Comparison of ENCODE assay signal across 32 mouse cellular contexts in genomic region chr13:54839211-54839610, GRCm38 (mm10). TPM values are rescaled to one million over a fixed set of nuclear protein-coding genes. Genes with fewer than 3 reads are reported as not detected.
DNase-seq lines count a peak whose midpoint lies in the region; ATAC-seq and TF ChIP-seq lines count a peak whose summit lies in the region.
"Had no signal": no experiment of that assay in that cellular context is flagged by ENCODE, and none has a peak within 500 bp of the region (broad histone marks: within the 10 kb centered on the region; RNA-seq: fewer than 3 reads in every experiment).

No protein-coding gene starts in this region.

- DNase-seq in embryo, embryonic 11 days, result peak; percentile 22
- DNase-seq in embryo, embryonic 10 days (ENCODE audit: low spot score), result no peak
- peak; percentile 51 for DNase-seq in midbrain, postnatal 0 days (ENCODE audit: low spot score)
- no peak for DNase-seq in midbrain, embryonic 10.5 days (ENCODE audit: low spot score)
- DNase-seq in left cerebral cortex, adult 11 months (ENCODE audit: low spot score), result no peak
- DNase-seq: adrenal gland, adult 8-10 months; cerebellum, adult 2 months; gastrocnemius, postnatal 36 days; heart, adult 2 months; heart, postnatal 14 days; kidney, adult 11 months; kidney, postnatal 36 days; layer of hippocampus, adult 9-11 months; left cerebral cortex, postnatal 4 days; liver, postnatal 0 days; lung, postnatal 10 days; midbrain, embryonic 14.5 days had no signal

- no peaks in the 10 kb centered on the region for H3K27me3 ChIP-seq in midbrain, postnatal 0 days (ENCODE audit: insufficient read depth, low read length)
- H3K27me3 ChIP-seq in midbrain, embryonic 10.5 days (ENCODE audit: low read depth, poor library complexity, severe bottlenecking), result peaks cover 11% of the 10 kb centered on the region; the same call in 1 of the 2 replicates
- no peaks in the 10 kb centered on the region for H3K27me3 ChIP-seq in hindbrain, embryonic 16.5 days (replicated peaks; ENCODE audit: control insufficient read depth, insufficient read depth, low read length)
- H3K27me3 ChIP-seq in neural tube, embryonic 15.5 days (replicated peaks), result no peaks in the 10 kb centered on the region
- H3K27me3 ChIP-seq: embryonic facial prominence, embryonic 13.5 days had no signal

- no peak for ATAC-seq in midbrain, postnatal 0 days (ENCODE audit: low FRiP score)
- peak; percentile 32 for ATAC-seq in hindbrain, embryonic 16.5 days
- ATAC-seq in neural tube, embryonic 15.5 days (ENCODE audit: low FRiP score), result peak; percentile 68; the same call in 1 of the 2 replicates
- ATAC-seq: activated CD4-positive, CD25-positive, alpha-beta regulatory T cell, adult 4 months; liver, postnatal 0 days had no signal

- peaks cover 7% of the 10 kb centered on the region; the same call in 1 of the 2 replicates for H3K4me1 ChIP-seq in midbrain, postnatal 0 days (ENCODE audit: insufficient read depth, low read length)
- peaks cover 10% of the 10 kb centered on the region for H3K4me1 ChIP-seq in midbrain, embryonic 10.5 days
- peaks cover 16% of the 10 kb centered on the region for H3K4me1 ChIP-seq in hindbrain, embryonic 16.5 days (ENCODE audit: control insufficient read depth, insufficient read depth, low read depth, low read length)
- peaks cover 23% of the 10 kb centered on the region for H3K4me1 ChIP-seq in neural tube, embryonic 15.5 days
- H3K4me1 ChIP-seq: heart, embryonic 13.5 days had no signal

- no peak overlapping the region for H3K27ac ChIP-seq in midbrain, postnatal 0 days (ENCODE audit: low read depth, low read length)
- no peak overlapping the region for H3K27ac ChIP-seq in midbrain, embryonic 10.5 days (replicated peaks)
- no peak overlapping the region for H3K27ac ChIP-seq in hindbrain, embryonic 16.5 days (ENCODE audit: low read depth, low read length)
- H3K27ac ChIP-seq in neural tube, embryonic 15.5 days (replicated peaks), result peak overlapping the region; percentile 71
- H3K27ac ChIP-seq: embryonic facial prominence, embryonic 13.5 days; forebrain, embryonic 12.5 days; heart, adult 2 months; heart, embryonic 13.5 days; kidney, embryonic 15.5 days; left cerebral cortex, adult 2 months had no signal

- no peak for TF ChIP-seq CTCF in midbrain, postnatal 0 days (IDR thresholded peaks at IDR 0.05)

- H3K4me2 ChIP-seq in midbrain, postnatal 0 days (ENCODE audit: low read depth, low read length, poor library complexity, severe bottlenecking), result no peak overlapping the region
- no peak overlapping the region for H3K4me2 ChIP-seq in hindbrain, embryonic 16.5 days (ENCODE audit: low read length)
- no peak overlapping the region for H3K4me2 ChIP-seq in neural tube, embryonic 15.5 days
- H3K4me2 ChIP-seq: embryonic facial prominence, embryonic 13.5 days; forebrain, embryonic 12.5 days; heart, embryonic 13.5 days had no signal

- no peak overlapping the region for H3K9ac ChIP-seq in midbrain, postnatal 0 days (replicated peaks; ENCODE audit: low read length, poor library complexity, severe bottlenecking)
- H3K9ac ChIP-seq in hindbrain, embryonic 16.5 days (ENCODE audit: low read depth, low read length), result no peak overlapping the region
- no peak overlapping the region for H3K9ac ChIP-seq in neural tube, embryonic 15.5 days (replicated peaks)
- H3K9ac ChIP-seq: embryonic facial prominence, embryonic 13.5 days; forebrain, embryonic 12.5 days; heart, embryonic 13.5 days; kidney, embryonic 15.5 days; liver, postnatal 0 days had no signal

- no peaks in the 10 kb centered on the region for H3K36me3 ChIP-seq in midbrain, postnatal 0 days (ENCODE audit: insufficient read depth, low read length)
- no peaks in the 10 kb centered on the region for H3K36me3 ChIP-seq in midbrain, embryonic 10.5 days
- H3K36me3 ChIP-seq in hindbrain, embryonic 16.5 days (ENCODE audit: control insufficient read depth, insufficient read depth, low read length), result no peaks in the 10 kb centered on the region
- no peaks in the 10 kb centered on the region for H3K36me3 ChIP-seq in neural tube, embryonic 15.5 days
- H3K36me3 ChIP-seq: embryonic facial prominence, embryonic 13.5 days; forebrain, embryonic 12.5 days; heart, embryonic 13.5 days; kidney, embryonic 15.5 days had no signal

- WGBS in midbrain, postnatal 0 days, result 64% methylated on average over 6 of the region's 6 CpGs
- 79% methylated on average over 6 of the region's 6 CpGs for WGBS in midbrain, embryonic 10.5 days
- WGBS in hindbrain, embryonic 16.5 days, result 61% methylated on average over 6 of the region's 6 CpGs
- WGBS in neural tube, embryonic 15.5 days, result 56% methylated on average over 6 of the region's 6 CpGs

- H3K4me3 ChIP-seq in midbrain, postnatal 0 days (ENCODE audit: low read depth, low read length), result no peak overlapping the region
- H3K4me3 ChIP-seq in midbrain, embryonic 10.5 days, result no peak overlapping the region
- H3K4me3 ChIP-seq in hindbrain, embryonic 16.5 days (ENCODE audit: low read length), result no peak overlapping the region
- H3K4me3 ChIP-seq in neural tube, embryonic 15.5 days (replicated peaks), result no peak overlapping the region
- H3K4me3 ChIP-seq: embryonic facial prominence, embryonic 13.5 days; erythroblast, embryonic 14.5 days; forebrain, embryonic 12.5 days; heart, adult 2 months; heart, embryonic 13.5 days; kidney, embryonic 15.5 days; left cerebral cortex, adult 2 months; megakaryocyte, embryonic 14.5 days; myocyte had no signal

- H3K9me3 ChIP-seq in midbrain, postnatal 0 days (ENCODE audit: low read length), result no peaks in the 10 kb centered on the region
- peaks cover 10% of the 10 kb centered on the region; the same call in 1 of the 2 replicates for H3K9me3 ChIP-seq in midbrain, embryonic 10.5 days (replicated peaks)
- no peaks in the 10 kb centered on the region for H3K9me3 ChIP-seq in hindbrain, embryonic 16.5 days (ENCODE audit: control insufficient read depth, low read length)
- no peaks in the 10 kb centered on the region for H3K9me3 ChIP-seq in neural tube, embryonic 15.5 days (replicated peaks)
- H3K9me3 ChIP-seq: kidney, embryonic 15.5 days had no signal

RNA-seq across cellular contexts. Expression of gene Tspan17, which starts 50.0 kb away (rescaled TPM):
- 43.4 and 58.1 TPM in 2 replicates for total RNA-seq in midbrain, postnatal 0 days (2014; rRNA removed)
- 100 and 115 TPM in 2 replicates for polyA plus RNA-seq in midbrain, postnatal 0 days (2015; fragmentation: Nextera tagmentation; extraction: Ambion mirVana)
- polyA plus RNA-seq in midbrain, embryonic 10.5 days (2016; fragmentation: Nextera tagmentation; extraction: Ambion mirVana), result 12.9 and 20.6 TPM in 2 replicates
- 105 and 131 TPM in 2 replicates for polyA plus RNA-seq in hindbrain, embryonic 16.5 days (2015; fragmentation: Nextera tagmentation; extraction: Ambion mirVana)
- polyA plus RNA-seq in neural tube, embryonic 15.5 days (2015; fragmentation: Nextera tagmentation; extraction: Ambion mirVana), result 112 and 137 TPM in 2 replicates
- polyA plus RNA-seq: erythroblast, embryonic 14.5 days had no signal

RNA-seq across cellular contexts. Expression of gene Eif4e1b, which starts 55.4 kb away (rescaled TPM):
- not detected in 2 replicates for total RNA-seq in midbrain, postnatal 0 days (2014; rRNA removed)
- polyA plus RNA-seq in midbrain, postnatal 0 days (2015; fragmentation: Nextera tagmentation; extraction: Ambion mirVana), result not detected in 2 replicates
- polyA plus RNA-seq in midbrain, embryonic 10.5 days (2016; fragmentation: Nextera tagmentation; extraction: Ambion mirVana), result not detected in 2 replicates
- not detected in 2 replicates for polyA plus RNA-seq in hindbrain, embryonic 16.5 days (2015; fragmentation: Nextera tagmentation; extraction: Ambion mirVana)
- not detected in 2 replicates for polyA plus RNA-seq in neural tube, embryonic 15.5 days (2015; fragmentation: Nextera tagmentation; extraction: Ambion mirVana)
- total RNA-seq: adrenal gland, adult 8-10 months; common myeloid progenitor, adult 5-6 weeks; gastrocnemius, postnatal 36 days; heart, adult 2 months; heart, postnatal 14 days; left cerebral cortex, adult 2 months; left cerebral cortex, postnatal 4 days; liver, adult 2 months; MEL had no signal
- polyA plus RNA-seq: activated CD4-positive, CD25-positive, alpha-beta regulatory T cell, adult 4 months; cerebellum, adult 2 months; embryonic facial prominence, embryonic 13.5 days; erythroblast, embryonic 14.5 days; forebrain, embryonic 12.5 days; heart, adult 2 months; heart, embryonic 13.5 days; kidney, embryonic 15.5 days; liver, adult 2 months; liver, postnatal 0 days; midbrain, embryonic 14.5 days; myocyte; spleen, adult 2 months had no signal

Comparison
In these comparisons a context has a peak if more than half of its experiments do, and no peak if none do; other contexts are left out.
1. DNase-seq: peak in embryo, embryonic 11 days (single experiment) and midbrain, postnatal 0 days (single experiment); none in embryo, embryonic 10 days (single experiment), midbrain, embryonic 10.5 days (single experiment) and left cerebral cortex, adult 11 months (single experiment).